Mouse (Mus musculus): Measurements from ENCODE around the gene Wapl.

The Wapl gene

DNA sequence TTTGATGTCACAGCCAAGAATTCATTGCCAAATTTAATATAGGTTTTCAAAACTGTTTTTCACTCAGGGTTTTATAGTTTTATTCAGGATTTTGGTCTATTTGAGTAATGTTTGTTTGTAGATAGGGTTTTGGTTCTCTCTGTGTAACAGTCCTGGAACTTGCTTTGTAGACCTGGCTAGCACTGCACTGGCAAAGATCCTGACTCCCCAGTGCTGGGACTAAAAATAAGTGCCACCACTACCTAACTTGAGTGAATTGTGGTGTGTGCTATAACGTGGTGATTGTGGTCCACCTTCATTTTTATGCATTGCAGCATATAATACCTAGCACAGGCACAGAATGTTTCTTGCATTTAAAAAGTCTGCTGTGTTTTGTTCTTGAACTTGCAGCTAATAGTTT is 23.6 kb downstream of the Wapl start:
- peak; percentile 58 to 73 for DNase-seq

- no peak for DNase-seq
Observed at GRCm38 (mm10) chr14:34710209-34710608, 36.5 kb downstream of the Wapl start.

- DNase-seq = no peak
Observed at GRCm38 (mm10) chr14:34712027-34712426, 38.3 kb downstream of the Wapl start.

DNA sequence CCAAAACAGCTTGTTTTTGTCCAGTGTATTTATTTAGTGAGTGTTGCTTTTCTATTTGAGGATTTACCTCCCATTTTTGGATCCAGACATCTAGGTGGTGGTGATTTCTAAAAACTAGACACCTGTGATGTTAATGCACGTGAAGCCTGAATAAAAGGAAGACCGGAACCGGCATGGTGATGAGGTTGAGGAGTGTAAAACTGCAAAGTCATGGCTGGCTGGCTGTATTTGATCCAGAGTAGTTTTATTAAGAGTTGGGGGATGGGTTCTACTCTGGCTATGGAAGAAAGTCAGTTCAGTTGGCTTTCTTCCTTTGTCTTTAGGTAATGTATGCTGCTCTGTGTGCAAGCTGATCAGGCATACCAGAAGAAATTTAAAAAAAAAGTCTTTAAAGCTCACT is 39.1 kb downstream of the Wapl start:
- DNase-seq = no peak

GRCm38 (mm10) chr14:34718150-34718549 is 44.4 kb downstream of the Wapl start:
- no peak for DNase-seq

DNA sequence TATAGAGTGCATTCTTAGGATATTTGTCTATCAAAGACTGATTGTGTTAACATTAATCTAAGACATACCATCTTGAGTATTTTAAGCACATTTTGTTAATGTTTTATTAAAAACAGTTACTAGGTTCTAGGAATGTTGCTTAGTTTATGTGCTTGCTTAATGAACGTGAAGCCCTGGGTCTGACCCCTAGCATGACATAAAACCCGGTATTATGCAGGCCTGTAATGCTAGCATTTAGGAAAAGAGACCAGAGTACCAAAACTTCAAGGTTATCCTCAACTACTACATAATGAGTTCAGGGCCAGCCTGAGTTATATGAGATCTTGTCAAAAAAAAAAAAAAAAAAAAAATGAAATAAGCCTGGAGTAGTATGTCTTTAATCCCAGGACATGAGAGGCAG is 54.0 kb downstream of the Wapl start:
- DNase-seq = no peak

DNA sequence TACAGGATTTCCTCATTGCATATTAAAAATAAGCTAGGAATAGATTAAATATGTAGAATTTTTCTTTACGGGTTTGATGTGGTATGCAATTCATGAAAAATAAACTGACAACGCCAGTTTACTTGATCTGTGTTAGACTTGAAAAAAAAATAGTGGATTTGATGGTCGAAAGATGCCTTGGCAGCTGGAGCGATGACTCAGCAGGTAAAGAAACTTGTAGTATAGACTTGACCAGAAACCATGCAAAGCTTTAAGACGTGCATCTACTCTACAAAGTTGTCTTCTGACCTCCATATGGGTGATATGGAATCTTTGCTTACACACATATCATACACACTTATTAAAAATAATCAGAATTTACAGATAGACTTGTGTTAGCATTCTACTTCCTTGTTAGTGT is 61.7 kb downstream of the Wapl start:
- DNase-seq = no peak

DNA sequence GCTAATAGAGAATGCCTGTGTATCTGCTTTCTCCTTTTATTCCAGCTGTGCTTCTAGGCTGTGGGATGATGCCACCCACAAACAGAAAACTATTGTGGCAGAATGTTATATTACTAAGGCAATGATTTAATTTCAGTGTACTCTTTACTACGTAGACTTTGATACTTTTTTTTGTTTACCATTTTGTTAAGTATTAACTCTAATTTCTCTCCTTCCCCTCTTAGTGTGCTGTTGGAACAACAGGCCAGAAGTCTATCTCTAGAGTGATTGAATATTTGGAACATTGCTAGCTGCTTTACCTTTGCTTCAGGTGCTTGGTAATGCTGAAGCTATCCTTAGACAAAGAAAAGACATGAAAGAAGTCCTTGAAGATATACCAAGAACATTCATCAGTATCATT is 71.7 kb downstream of the Wapl start:
- DNase-seq = no peak

DNA sequence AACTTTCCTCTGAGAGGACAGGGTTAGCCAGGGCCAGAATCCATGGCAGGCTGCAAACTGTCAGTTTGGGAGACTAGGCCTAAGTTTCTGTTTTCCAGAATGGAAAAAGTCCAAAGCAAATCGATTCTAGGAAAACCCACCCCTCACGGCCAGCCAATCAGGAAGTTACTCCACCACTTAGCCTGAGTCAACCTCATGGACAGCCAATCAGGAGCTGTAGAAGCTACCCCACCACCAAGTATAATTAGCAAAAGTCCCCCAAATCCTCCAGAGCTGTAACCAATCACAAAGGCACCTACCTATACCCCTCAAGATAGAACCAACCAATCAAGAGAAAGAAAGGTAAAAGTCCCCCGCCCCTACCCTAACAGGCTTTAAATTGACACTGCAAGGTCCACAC is 82.0 kb downstream of the Wapl start:
- no peak for DNase-seq

DNA sequence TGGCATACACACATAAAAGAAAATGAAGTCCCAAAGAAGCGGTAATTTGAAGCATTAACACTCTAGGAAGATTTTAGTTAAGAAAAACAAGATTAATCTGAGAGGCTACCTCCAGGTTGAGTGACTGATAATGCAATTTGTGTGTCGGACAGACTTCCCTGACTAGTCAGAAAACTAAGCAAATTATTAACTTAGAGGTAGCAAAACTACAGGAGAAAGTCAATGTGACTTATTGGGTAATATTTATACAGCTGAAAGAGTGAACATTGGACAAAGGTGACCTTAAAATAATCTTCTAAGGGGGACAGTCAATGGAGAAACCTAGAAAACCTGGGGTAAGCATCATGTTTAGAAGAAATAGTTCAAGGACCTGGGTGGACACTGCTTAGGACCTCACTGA is 86.2 kb downstream of the Wapl start:
- DNase-seq = no peak

- DNase-seq = no peak
Observed at GRCm38 (mm10) chr14:34761082-34761959, 87.6 kb downstream of the Wapl start.

DNA sequence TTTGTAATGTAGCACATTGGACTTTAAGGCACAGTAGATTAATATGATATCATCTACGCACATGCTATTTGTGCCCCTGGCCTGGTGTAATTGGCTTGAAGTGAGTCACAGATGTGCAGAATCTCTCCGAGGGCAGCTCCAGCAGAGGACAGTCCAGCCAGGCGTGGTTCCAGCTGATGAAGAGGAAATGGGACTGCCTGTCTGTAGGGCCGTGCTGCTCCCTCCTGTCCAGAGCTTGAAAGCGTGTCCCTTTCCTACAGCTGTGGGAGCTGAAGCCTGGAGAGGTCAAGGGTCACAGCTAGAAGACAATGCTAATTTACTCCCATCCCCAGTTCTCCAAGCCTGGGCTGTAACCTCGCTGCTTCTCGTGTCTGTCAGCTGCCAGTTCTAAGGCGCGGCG is 89.0 kb downstream of the Wapl start:
- DNase-seq = no peak

GRCm38 (mm10) chr14:34763771-34764539 is 90.2 kb downstream of the Wapl start:
- DNase-seq = no peak

- no peak for DNase-seq
Observed at GRCm38 (mm10) chr14:34764908-34765307, 91.2 kb downstream of the Wapl start.

DNA sequence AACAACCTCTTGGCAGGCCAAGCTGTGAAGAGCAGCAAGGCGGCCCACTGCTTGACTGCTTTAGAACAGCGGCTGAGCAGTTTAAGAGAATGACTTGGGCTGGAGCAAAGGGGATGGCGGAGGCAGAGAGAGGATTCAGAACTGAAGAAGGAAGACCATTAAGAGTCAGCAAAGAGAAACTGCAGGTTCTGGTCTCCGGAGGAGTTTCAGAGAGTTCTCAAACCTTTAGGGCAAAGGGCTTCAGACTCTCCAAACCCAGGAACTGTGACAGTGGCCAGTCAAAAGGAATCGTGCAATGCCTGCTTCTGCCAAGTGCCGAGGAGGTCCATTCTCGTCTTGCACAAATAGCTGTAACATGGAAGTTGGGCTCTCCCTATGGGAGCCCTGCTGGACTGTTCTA is 91.7 kb downstream of the Wapl start:
- no peak for DNase-seq

- no peak for DNase-seq
Observed at GRCm38 (mm10) chr14:34766181-34766580, 92.5 kb downstream of the Wapl start.

DNA sequence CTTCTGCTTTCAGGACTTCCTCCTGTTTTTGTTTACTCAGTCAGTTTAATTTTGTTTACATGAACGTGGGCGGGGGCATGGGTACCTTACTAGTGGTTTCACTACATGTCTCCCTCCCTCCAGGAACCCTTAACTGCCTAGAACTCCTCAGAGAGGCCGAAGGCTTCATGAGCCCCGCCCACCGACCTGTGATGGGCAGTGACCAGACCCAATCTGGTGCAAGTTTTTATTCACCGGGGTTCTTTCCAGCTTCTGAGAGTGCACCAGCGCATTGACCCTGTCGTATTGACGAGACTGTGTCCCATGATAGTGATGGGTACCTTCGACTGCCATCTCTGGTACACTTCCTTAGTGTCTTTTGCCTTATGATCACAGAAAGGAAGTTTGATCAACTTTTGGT is 94.6 kb downstream of the Wapl start:
- DNase-seq = peak; percentile 50 to 73

GRCm38 (mm10) chr14:34769021-34769566 is 95.4 kb downstream of the Wapl start:
- DNase-seq = peak; percentile 67 to 80

DNA sequence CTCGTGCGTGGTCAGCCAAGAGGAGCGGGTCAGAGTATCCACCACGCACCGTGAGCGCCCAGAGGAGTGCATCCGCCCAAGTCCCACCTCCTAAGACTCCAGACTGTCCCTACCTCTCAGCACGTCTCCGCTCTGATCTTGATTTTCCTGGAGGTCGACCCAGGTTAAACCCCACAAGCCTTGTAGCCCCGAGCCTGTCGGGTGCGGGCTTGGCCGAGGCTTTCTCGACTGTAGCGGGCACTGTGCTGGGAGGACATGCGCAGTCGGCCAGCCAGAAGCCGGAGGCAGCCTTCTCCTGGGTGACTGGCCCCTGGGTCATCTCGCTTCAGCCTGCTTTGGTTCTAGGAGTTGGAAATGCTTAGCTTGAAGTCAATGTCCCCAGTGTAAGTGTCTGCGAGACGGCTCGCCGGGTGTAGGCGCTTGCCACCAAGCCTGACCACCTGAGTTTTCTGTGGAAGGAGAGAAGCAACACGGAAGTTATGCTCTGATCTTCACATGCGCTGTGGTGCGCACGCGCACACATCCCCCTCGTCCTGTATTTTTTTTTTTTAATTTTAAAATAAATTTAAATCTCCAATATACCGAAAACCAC is 95.9 kb downstream of the Wapl start:
- peak; percentile 44 to 60 for DNase-seq

DNA sequence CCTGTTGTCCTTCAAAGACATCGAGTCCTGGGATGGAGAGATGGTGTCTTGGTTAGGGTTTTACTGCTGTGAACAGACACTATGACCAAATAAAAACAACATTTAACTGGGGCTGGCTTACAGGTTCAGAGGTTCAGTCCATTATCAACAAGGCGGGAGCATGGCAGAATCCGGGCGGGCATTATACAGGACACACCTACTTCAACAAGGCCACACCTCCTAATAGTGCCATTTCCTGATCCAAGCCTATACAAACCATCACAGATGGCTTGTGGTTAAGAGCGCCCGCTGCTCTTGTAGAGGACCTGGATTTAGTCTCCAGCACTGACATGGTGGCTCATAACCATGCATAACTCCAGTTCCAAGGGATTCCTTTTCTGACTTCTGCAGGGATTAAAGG is 96.7 kb downstream of the Wapl start:
- DNase-seq = no peak

DNA sequence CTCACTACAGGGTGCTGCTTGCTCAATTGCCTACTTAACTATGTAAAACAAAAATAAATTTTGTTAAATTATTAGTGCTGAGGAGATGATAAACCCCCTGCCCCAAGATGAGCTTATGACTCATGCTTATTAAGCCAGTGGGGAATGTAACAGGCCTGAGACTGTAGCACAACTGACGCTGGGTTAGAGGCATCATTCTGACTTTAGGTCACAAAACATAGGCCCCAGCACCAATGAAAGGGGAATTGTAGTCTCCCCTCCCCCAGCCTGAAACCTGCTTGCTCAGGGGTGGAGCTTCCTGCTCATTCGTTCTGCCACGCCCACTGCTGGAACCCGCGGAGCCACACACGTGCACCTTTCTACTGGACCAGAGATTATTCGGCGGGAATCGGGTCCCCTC is 97.9 kb downstream of the Wapl start:
- no peak for DNase-seq

- DNase-seq = no peak
Observed at GRCm38 (mm10) chr14:34772132-34772531, 98.4 kb downstream of the Wapl start.

DNA sequence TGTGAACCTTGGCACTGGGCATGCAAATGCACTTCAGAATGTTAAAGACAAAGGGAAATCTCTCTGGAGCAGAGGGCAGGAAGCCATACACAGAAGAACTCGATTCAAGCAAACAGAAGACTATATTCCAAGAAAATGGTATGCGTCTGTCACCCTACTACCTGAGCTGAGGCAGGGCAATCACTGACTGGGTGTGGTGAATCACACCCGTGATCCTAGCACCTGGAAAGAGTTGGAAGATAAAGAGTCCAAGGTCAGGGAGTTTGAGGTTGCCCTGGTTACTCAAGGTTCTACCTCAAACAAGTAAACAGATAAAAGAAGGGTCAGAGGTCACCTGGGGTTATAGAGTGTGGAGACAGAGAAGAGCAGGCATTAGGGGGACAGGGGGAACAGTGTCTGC is 100.0 kb downstream of the Wapl start:
- DNase-seq = no peak

GRCm38 (mm10) chr14:34774231-34774630 is 100.5 kb downstream of the Wapl start:
- no peak for DNase-seq
